Mouse (Mus musculus) stomach, postnatal 0 days (tissue): ENCODE measurements around the gene Zg16.

Experiments
- CTCF ChIP-seq: IDR thresholded peaks from 2 replicates; pipeline ENCODE4 v1.5.1; 2016; ENCODE audit warnings: antibody characterized with exemption, low read depth, mild to moderate bottlenecking, moderate library complexity
- EP300 ChIP-seq: optimal IDR thresholded peaks from 2 replicates; pipeline ENCODE3; 2016; ENCODE audit warnings: antibody characterized with exemption

GRCm38 (mm10) chr7:127110239-127111007, 23.3 kb upstream of the Zg16 start:
- TF ChIP-seq CTCF (peak; percentile 91), EP300 (no peak)
